Mouse (Mus musculus) embryo, embryonic 11.5 days (tissue): Measurements from ENCODE around the gene Blm.
A peak's percentile ranks its signal among the peaks of the same experiment; 100 is the strongest.
"Not testable (repeated sequence)": the region's sequence is repeated elsewhere in the genome, so short reads cannot be mapped to it uniquely, and the experiment has no call there.

ENCODE experiments used
- DNase-seq: peaks from one replicate; pipeline ENCODE4 v3.0.0-alpha.2; 2012; ENCODE audit warnings: low read depth, low spot score

The Blm gene

DNA sequence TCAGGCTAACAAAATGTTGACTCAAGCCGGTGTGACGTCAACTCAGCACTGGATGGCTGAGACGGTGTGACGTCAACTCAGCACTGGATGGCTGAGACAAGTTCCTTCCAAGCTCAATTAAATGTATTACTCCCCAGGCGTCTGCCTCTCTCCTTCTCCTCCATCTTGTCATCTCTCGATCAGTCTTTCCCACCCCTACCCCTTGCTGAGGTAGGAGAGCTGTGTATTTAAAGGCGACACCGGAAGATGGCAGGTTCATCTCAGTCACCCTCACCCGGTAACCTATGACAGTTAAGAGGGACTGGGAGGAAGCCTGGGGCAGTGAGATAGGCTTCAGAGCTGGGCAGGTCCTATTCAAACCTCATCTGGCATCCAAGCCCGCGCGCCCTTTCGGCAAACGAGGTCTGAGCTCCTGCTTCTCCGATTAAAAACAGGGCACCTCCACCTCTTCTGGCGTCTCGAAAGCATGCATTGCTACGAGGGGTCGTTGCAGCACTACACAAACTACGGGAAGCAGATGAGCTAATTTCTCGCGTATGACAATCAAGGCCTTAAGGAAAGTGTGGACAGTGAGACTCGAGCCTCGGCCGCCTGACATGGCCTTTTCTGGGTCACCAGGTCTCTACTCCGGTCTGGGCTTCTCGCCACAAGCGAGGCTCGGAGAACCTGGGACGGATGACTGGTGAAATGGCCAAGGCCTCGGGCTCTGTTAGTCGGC, 469 bp downstream of the Blm start:
- DNase-seq, result peak; percentile 7

GRCm38 (mm10) chr7:80531087-80531486, 3.8 kb downstream of the Blm start:
- DNase-seq, result no peak

DNA sequence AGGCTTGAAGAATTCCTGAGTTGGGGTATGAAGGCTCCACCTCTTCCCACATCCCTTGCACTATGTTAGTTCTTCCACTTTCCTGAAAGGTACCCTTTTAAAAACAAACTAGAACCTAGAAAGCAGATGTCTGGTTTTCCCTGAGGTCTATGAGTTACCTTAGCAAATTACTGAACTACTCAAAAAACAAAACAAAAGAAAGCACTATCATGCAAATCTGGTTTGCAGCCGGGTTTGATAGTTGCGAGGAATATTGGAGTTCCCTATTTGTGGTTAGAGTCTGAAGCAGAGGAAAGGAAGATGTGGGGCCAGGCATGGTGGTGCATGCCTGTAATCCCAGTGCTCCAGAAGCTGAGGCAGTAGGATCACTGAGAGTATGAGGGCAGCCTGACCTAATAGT, 4.3 kb downstream of the Blm start:
- DNase-seq, result no peak

DNA sequence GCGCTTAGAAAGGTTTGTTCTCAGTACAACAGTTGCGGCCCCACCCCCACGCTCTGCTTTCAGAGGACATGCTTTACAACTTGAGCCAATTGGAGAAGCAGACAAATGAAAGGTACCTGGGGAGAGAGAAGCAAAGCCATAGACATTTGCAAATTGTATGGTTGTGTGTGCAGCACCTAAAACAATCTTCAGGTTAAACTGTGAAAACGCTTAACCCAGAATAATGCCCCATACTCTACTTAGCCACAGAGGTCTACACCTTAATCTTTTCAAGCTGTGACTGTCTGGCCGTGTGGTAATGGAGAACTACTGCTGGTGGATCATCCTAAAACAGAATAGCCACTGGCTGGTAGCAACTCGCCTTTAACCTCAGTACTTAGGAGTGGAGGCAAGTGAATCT, 8.2 kb downstream of the Blm start:
- DNase-seq, result no peak

- no peak for DNase-seq
Measured at GRCm38 (mm10) chr7:80512408-80513085, 22.4 kb downstream of the Blm start.

DNA sequence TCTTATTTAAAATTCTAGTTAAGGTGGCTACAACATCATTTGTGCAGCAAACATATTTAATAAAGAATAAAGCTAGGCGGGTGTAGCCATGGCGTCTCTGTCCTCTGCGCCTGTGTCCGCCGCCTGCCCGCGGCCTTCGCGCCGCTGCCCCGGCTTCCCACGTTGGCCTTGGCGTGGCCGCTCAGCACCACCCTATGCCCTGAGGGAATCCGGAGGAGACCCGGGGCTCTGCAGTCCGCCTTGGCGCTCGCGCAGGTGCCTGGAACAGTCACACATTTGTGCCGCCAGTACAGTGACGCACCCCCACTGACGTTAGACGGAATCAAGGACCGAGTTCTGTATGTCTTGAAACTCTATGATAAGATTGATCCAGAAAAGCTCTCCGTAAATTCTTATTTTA, 27.2 kb downstream of the Blm start:
- not testable (repeated sequence) for DNase-seq

DNA sequence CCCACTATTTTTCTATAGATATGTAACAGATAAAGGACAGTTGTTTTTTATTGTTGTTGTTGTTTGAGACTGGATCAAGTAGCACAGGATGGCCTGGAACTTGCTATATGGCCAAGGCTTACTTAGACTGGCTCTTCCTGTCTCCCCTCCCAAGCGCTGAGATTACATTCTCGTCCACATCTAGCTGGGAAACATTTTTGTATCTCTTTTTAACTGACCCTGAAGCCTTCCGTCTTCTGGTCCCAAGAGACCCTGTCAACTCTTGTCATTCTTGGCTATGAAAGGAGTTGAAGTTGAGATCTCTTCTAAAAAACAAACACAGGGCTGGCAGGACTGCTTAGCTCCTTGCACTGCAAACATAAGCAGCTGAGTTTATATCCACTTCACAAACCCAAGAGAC, 28.9 kb downstream of the Blm start:
- no peak for DNase-seq

- DNase-seq, result no peak
Measured at GRCm38 (mm10) chr7:80504920-80505319, 30.0 kb downstream of the Blm start.

- DNase-seq, result no peak
Measured at GRCm38 (mm10) chr7:80501006-80501405, 33.9 kb downstream of the Blm start.

DNA sequence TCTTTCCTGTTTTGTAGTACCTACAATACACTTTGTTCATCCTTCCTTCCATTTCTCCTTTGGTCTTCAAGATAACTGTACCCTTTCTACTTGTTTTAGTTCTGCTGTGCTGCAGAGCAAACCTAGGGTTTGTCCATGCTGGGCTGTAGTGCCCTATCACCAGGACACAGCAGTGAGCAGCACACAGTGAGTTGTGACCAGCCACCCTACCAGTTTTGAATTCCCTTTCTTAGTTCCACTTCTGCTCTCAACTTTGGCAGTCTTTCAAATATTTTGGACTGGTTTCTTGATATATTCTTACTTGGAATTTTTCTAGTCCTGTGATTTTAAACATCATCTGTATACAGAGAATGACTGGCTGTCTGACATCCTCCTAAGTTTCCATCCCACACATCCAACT, 34.8 kb downstream of the Blm start:
- no peak for DNase-seq

GRCm38 (mm10) chr7:80499190-80499962, 35.5 kb downstream of the Blm start:
- DNase-seq, result no peak

DNA sequence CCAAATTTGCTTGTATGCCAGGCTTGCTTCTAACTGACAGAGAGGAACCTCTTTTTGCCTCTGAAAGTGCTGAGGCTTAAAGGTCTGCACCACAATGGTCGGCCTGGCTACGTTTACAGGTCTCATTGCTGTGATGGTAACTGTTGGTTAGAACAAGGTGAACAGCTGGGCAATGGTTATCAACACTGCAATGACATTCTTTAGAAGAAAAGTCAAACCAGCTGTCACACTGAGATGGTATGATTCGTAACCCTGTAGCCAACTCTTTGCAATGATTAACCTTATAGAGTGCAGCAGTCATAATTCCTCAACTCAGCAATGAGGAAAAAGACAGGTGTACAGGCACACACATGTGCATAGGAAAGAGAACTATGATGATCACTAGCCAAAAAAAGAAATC, 38.3 kb downstream of the Blm start:
- DNase-seq, result no peak

GRCm38 (mm10) chr7:80495210-80495609, 39.7 kb downstream of the Blm start:
- DNase-seq, result no peak

DNA sequence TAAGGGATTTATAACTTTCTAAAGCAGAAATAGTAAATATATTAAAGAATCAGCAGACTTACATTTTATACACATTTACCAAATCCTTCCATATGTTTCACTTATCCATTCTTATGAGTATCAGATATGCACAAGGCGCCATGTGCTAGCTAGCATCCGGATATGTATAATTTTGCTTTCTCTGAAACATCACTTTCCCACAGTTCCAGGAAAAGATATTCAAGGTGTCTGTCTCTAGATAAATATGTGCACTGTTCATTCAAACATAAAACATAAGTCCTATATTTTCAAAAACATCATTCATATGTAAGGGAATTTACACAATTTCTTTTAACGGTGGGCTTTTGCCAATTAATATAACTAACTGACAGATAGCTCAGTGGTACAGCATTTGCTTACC, 42.9 kb downstream of the Blm start:
- DNase-seq, result no peak

- DNase-seq, result no peak
Measured at GRCm38 (mm10) chr7:80491086-80491485, 43.8 kb downstream of the Blm start.

GRCm38 (mm10) chr7:80490351-80490750, 44.6 kb downstream of the Blm start:
- DNase-seq, result no peak

- DNase-seq, result no peak
Measured at GRCm38 (mm10) chr7:80489445-80489844, 45.5 kb downstream of the Blm start.

GRCm38 (mm10) chr7:80487239-80487638, 47.7 kb downstream of the Blm start:
- DNase-seq, result no peak

DNA sequence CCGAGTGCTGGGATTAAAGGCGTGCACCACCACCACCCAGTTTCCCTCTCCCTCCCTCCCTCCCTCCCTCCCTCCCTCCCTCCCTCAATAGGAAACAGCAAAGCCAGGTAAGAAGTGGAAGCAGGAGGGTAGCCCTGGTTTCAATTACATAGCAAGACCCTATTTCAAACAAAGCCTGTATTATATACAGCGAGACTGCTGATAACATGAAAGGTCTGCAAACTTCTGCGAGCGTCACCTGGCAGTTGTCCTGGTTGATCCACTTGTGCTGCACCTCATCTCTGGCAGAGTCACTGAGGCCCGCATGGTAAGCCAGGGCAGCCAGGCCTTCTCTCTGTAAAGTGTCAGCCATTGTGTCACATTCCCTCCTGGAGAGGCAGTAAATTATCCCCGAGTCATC, 54.8 kb downstream of the Blm start:
- no peak for DNase-seq

DNA sequence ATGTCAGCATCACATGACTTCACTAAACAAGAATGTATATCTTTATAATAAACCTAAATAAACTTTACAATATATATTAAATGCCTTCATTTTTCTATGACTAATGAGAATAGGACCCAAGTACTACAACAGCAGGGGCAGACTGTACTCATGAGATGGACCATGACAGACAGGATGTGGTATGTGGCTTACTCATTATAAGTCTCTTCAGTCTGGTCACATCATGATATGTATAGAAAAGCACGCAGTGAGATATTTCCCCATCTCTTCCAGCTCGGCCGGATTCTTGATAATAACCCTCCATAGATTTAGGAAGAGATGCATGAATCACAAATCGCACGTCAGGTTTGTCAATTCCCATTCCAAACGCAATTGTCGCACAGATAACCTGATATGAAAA, 61.1 kb downstream of the Blm start:
- no peak for DNase-seq

- no peak for DNase-seq
Measured at GRCm38 (mm10) chr7:80468851-80469250, 66.1 kb downstream of the Blm start.

- no peak for DNase-seq
Measured at GRCm38 (mm10) chr7:80467334-80467733, 67.6 kb downstream of the Blm start.

DNA sequence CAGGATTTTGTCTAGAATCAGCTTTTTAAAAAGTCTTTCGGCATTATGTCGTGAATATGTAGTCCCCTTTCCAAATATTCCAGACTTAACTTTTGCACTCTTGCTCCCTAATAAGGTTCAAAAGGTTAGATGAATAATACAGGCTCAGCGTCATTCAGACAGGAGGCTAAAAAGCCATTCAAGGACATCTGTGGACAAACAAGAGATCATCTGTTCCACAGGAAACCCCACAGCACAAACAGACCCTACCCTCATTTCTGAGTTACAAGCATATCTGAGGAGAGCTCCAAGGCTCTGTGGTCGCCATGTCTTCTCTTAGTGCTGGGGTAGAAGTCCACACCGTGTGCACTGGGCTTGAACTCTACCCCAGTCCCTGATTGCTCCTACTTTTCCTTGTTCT, 70.1 kb downstream of the Blm start:
- no peak for DNase-seq
